Mouse (Mus musculus) lung, postnatal 25 days (tissue): ENCODE results near the gene Tnfsf12.

ENCODE experiments used
- DNase-seq: peaks from one replicate; pipeline ENCODE4 v3.0.0; 2022; ENCODE audit warnings: low spot score

Gene Tnfsf12

GRCm38 (mm10) chr11:69655264-69656064, 40.2 kb downstream of the Tnfsf12 start, which contains the start of gene Sox15:
Gene Sox15 (plus strand): TSS chr11:69655314.
- DNase-seq = peak; percentile 57

GRCm38 (mm10) chr11:69654760-69655159, 40.9 kb downstream of the Tnfsf12 start:
- DNase-seq = no peak

GRCm38 (mm10) chr11:69653399-69653798, 42.2 kb downstream of the Tnfsf12 start:
- DNase-seq = no peak

GRCm38 (mm10) chr11:69645860-69646259, 49.8 kb downstream of the Tnfsf12 start:
- no peak for DNase-seq
